Mouse (Mus musculus) adrenal gland, postnatal 36 days (tissue): Measurements from ENCODE around the gene Vwa8. TPM values are rescaled to one million over a fixed set of nuclear protein-coding genes. Genes with fewer than 3 reads are reported as not detected.
"Not testable (repeated sequence)": the region's sequence is repeated elsewhere in the genome, so short reads cannot be mapped to it uniquely, and the experiment has no call there.

Experiments
- DNase-seq, 2 experiments: peaks; one replicate each; pipeline ENCODE4 v3.0.0; 2021; ENCODE audit warnings: mixed read lengths in 1 of 2
- total RNA-seq, 2 experiments: library from RNA; stranded (reverse); gene quantifications; 2 replicates each; pipeline ENCODE4 v1.2.3; 2021

Gene Vwa8
- total RNA-seq, 2 experiments from 2014 or later, result 146 to 169 TPM

DNA sequence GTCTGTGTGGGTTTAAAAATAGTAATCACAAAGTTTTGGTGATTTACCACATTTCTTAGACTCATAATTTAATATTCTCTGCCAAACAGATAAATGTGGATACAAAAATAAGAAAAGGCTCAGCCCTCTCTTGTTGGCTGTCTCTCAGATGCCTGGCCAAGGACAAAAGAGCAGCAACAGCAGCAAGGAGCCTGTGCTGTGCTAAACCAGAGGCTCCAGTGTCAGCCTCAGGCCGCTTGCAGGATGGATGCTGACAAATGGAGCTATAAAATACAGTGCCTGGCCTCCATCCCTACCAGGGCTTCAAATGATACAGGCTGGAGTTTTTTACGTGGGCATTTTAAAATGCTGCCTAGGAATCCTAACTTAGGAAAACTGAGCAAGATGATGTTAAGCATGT is 134.3 kb downstream of the Vwa8 start:
- peak; percentile 21 to 28 for DNase-seq

DNA sequence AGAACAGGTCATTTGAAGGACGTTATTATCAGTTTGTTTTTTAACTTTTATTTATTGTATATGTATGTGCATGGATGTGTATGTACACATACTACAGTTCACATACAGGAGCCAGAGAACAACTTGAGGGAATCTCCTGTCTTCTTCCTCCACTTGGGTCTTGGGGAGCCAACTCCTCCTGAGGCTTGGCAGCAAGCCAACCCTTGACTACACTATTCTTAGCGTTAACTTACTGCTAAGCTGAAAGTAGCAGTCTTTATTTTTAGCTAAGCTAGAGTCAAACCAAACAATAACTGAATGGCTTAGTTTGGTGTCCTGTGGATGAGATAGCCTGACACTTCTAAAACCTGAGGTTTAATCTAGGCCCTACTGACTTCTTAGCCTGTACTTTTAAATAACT is 135.4 kb downstream of the Vwa8 start:
- peak; percentile 14 to 31 for DNase-seq

- DNase-seq, result peak; percentile 59
These were observed 138.7 kb downstream of the Vwa8 start for GRCm38 (mm10) chr14:78987543-78987942.

DNA sequence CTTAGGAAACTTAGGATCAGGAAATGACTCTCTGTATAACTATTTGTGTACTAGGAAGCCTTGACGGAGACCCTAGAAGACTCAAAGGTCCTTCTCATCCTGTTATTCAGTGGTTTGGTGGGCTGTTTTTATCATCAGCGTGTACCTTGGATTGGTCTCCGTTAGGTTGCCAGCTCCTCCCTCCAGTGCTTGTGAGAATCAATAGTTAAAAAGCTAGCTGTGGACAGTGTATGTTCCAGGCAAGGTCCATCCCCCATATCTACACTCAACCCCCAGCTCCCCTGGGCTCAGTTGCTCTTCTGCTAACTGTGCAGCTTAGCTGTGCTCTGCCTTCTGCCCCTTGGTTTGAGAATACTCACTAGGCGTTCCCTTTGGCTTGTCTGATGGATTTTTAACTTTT is 143.6 kb downstream of the Vwa8 start:
- no peak for DNase-seq

DNA sequence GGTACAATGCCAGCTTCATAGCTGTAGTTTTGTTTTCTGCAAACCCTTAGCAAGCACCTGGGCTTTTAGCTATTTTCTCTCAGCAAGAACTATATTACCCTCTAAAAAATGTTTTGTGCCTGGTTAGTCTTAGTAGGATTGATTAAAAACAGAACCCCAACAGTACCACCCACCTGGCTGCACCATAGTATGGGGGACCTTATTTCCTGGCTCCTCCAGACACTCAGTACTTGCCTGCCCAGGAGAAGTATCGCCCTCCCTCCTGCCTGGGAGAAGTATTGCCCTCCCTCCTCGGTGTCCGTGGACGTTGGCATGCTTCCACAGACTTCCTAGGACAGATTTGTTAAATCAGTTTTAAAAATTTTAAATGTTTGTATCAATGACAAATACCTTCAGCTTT is 144.7 kb downstream of the Vwa8 start:
- DNase-seq, result no peak

GRCm38 (mm10) chr14:78996359-78996758 is 147.5 kb downstream of the Vwa8 start:
- DNase-seq, result no peak

- DNase-seq, result peak; percentile 43 to 62
These were observed 154.7 kb downstream of the Vwa8 start for GRCm38 (mm10) chr14:79003576-79003975.

DNA sequence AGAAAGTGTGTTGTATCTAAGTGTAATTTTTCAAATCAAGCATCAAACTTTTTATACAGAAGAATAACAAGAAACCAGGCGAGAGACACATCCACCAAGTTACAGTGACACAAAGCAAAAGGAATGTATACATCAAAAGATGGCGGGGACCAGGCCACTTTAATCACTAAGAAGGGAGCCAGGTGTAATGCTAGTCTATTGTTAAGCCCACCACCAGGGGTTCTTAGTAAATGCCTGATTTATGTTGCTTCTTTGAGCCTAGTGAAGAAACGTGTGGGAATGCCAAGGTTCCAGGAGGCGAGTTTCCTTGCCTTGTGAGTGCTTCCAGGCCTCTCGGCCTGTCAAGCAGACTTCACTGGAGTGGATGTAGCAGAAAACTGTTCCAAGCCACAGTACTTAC is 168.9 kb downstream of the Vwa8 start:
- not testable (repeated sequence) for DNase-seq

DNA sequence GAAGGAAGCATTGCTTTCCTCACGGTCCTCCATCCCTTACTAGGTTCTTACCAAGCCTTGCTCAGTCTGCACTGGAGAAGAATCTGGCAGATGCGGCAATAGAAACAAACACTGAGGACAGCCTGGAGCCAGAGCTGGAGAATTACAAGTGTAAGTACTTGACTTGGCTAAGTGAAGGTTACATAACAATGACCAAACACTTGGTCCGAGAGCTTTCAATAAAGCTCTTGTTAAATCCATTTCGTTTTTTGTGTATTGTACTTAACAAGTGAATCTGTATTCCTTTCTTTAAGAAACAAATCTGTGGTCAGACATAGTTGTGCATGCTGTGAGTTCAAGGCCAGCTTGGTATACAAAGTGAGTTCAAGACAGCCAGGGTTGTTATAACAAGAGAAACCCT is 169.7 kb downstream of the Vwa8 start:
- no peak for DNase-seq

- DNase-seq, result peak; percentile 80 to 85
These were observed 172.9 kb downstream of the Vwa8 start for GRCm38 (mm10) chr14:79021725-79022124.

- no peak for DNase-seq
These were observed 180.2 kb downstream of the Vwa8 start for GRCm38 (mm10) chr14:79028996-79029575.

DNA sequence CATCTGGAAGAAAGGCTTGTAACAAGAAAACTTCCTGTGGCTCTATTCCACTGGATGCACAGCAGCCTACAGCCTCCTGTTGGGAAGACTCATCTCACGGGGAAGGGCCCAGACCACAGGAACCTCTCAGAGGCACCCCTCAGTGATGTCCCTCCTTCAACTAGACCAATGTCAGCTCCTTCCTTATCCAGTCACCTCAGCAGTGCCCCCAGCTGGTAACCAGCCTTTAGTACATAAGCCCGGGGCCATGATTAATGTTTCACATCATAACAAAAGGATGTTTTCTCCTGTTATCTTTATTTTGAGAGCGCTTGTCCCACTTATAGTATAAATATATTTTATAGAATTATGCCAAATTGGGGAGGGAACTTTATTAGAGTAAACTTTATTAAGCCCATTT is 181.9 kb downstream of the Vwa8 start:
- DNase-seq, result peak; percentile 13 to 18

DNA sequence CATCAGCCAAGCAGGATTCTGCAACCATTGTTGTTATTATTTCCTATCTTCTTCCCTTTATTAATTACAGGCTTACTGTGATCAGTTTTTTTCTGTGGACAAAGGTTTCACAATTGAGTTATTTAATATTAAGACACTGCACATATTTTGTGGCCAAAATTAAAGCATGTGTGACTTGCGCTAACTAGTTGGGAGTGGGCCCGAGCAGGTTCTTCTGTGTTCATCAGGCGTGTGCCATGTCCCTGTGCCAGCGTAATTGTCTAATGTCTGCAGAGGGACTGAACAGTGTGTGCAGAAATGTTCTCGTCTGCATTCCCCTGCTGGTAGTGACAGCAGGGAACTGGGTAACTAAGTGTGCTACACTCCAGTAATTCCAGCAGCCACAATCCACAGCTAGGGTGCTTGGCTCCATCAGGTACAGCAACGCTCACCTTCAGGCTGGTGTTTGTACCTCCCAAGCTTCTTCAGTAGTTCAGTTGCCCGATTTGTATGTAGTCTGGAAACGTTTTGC is 182.4 kb downstream of the Vwa8 start:
- DNase-seq, result no peak

DNA sequence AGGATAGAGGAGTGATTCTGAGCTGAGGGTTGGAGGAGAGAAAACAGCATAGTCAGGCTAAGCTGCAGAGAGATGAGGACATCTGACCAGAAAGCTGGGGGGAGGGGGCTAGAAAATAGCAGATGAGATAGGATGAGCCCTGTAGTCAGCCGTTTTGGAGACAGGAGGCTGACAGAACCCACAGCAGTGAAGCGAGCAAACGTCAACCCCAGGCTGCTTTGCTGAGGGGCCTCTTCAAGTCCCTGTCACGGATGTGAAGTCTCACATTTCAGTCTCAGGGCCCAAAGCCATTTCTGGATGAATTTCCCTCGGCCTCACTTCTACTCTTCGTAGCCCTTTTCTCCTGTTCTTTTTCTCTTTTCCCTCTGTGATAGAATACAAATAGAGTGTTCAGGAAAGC is 184.5 kb downstream of the Vwa8 start:
- no peak for DNase-seq

DNA sequence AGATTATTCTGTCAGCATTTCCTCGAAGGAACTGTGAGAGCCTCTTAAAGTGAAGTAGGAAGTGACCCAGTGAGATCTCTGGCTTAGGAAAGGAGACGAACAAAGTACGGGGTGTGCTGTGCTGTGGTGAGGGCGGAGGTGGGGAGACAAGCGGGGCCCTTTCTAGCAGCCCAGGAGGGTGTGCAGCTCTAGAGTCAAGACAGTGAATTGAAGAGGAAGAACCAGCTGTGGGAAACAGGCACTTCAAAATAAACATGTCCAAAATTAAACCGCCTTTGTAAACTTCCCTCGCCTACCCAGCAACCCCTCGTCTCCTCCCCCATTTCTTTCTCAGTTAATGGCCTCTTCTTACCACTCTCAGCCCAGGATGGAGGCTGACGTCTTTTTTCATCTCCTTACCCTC is 185.7 kb downstream of the Vwa8 start:
- DNase-seq, result no peak

- no peak for DNase-seq
These were observed 186.7 kb downstream of the Vwa8 start for GRCm38 (mm10) chr14:79035575-79035974.

GRCm38 (mm10) chr14:79047186-79047585 is 198.3 kb downstream of the Vwa8 start:
- no peak for DNase-seq

DNA sequence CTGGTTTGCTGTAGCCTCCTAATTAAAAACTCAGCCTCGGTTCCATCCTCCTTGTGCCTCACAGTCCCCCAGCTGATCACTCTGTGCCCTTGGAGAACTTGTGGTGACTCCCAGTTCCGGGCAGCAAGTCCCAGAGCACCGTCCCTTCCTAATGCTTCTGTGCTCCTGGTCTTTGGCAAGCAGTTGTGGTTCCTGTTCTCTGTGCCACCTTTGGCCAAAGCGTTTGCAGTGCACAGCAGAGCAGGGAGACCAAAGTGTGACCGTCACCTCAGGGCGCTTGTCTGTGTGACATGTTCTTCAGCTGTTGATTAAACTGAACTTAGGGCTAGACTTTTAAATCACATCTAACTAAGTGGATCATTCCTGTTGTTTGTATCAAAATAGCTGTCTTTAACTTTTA is 199.1 kb downstream of the Vwa8 start:
- DNase-seq, result no peak

DNA sequence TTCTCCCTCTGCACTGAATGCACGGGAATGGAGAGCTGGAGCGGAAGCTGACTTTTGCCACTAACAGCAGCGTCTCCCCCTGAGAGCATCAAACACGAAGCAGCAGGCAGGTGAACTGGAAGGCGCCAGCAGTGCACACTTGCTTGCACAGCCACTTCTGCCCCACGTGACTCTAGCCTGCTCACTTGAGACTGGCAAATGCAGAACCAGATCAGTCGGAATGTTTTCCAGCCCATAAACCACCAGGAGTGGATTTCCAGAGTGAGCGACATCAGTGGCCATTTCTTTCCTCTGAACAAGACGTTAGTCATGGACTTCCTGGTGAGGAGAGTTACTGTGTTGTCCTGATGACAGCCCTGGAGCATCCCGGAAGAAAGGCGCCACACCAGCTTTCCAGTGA is 200.7 kb downstream of the Vwa8 start:
- DNase-seq, result no peak

GRCm38 (mm10) chr14:79065636-79066035 is 216.8 kb downstream of the Vwa8 start:
- no peak for DNase-seq

GRCm38 (mm10) chr14:79069515-79069914 is 220.7 kb downstream of the Vwa8 start:
- no peak for DNase-seq

- no peak for DNase-seq
These were observed 225.9 kb downstream of the Vwa8 start for GRCm38 (mm10) chr14:79074786-79075185.

- DNase-seq, result peak; percentile 5 to 26
These were observed 227.9 kb downstream of the Vwa8 start for GRCm38 (mm10) chr14:79076560-79077300.

GRCm38 (mm10) chr14:79083573-79083972 is 234.7 kb downstream of the Vwa8 start:
- peak; percentile 16 to 43 for DNase-seq
